Mouse (Mus musculus) adrenal gland, adult 18-20 months (tissue): Measurements from ENCODE around the gene Pla2g4b. TPM values are rescaled to one million over a fixed set of nuclear protein-coding genes. Genes with fewer than 3 reads are reported as not detected.

Experiments used
- DNase-seq, 2 experiments: peaks; one replicate each; pipeline ENCODE4 v3.0.0; 2021 to 2022; ENCODE audit warnings: low spot score in 2 of 2
- microRNA-seq, 2 experiments: library from miRNA; unstranded; fragments of <30 nt; microRNA quantifications; one replicate each; pipeline ENCODE4 v1.2.0; 2021; ENCODE audit warnings: borderline number of aligned reads in 2 of 2
- total RNA-seq, 2 experiments: library from RNA; stranded (reverse); gene quantifications; 1 replicate in 1 of 2; 2 replicates in 1 of 2; pipeline ENCODE4 v1.2.3; 2021

Gene Pla2g4b
- total RNA-seq, 2 experiments from 2014 or later, result 1.9 to 2.4 TPM

DNA sequence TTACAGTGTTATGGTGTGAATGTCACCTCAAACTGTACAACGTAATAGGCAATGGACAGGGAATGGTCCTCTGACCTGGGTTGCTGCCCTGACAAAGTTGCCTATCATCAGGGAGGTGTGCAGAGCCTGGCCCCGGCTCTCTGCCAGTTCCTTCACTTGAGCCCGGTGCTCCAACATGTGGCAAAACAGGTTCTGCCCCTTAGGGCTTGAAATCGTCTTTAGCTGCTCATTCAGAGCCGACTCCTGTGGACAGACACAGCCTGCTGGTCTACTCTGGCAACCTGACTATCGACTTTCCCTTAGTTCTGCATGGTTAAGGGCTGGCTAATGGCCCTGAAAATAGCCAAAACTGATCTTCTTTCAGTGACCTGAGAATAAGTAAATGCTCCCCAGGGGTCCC lies 27.0 kb downstream of the Pla2g4b start:
- no peak for DNase-seq

DNA sequence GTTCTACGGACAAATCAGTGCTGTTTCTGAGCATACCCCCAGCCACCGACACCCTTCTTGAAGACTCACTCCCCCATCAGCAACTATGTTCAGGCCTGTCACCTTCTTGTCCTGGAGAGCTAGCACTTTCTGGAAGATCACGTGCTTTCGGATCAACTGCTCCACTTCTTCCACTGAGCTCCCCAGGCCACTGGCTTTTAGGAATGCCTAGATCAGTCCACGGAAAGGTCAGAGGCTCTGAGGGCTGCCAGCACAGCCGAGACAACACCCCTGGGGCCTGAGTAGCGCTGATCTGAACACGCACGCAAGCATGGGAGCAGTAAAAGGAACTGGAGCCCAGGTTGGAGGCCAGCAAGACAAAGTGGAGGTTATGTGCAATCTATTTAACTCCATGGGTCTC lies 27.4 kb downstream of the Pla2g4b start:
- no peak for DNase-seq

DNA sequence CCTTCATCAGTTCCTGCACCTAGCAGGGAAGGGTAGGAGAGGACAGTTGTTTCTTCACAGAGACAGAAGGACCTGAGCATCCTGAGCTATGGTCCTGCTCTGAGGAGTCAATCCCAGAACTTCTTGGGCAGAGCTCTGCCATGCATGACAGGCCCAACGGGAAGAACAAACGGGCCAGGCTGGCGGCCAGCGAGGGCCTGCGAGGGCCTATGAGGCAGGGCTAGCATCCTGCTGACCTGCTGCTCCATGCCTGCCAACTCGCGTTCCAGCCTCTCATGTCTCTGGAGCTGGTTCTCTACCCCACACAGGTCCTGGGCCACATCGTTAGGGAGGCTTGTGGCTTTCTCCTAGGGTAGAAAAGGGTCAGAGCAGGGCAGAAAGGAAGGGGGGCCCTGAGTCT lies 29.0 kb downstream of the Pla2g4b start:
- DNase-seq, result no peak

DNA sequence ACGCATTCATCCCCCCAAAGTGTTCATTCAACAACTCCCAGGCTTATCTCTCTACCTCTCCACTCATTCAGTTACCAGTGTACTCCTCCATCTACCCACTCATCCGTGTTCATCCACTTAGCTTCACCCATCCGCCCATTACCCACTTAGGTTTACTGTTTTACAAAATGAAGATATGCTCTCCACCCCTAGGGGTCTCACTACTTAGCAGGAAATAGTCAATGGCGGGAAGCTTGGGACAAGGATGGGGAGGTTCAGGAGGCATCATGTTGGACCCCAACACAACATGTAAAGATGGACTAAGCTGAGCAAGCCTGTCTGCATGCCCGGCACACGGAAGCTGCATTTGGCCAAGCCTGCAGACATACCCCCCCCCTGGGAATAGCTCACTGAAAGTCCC lies 31.4 kb downstream of the Pla2g4b start:
- no peak for DNase-seq

DNA sequence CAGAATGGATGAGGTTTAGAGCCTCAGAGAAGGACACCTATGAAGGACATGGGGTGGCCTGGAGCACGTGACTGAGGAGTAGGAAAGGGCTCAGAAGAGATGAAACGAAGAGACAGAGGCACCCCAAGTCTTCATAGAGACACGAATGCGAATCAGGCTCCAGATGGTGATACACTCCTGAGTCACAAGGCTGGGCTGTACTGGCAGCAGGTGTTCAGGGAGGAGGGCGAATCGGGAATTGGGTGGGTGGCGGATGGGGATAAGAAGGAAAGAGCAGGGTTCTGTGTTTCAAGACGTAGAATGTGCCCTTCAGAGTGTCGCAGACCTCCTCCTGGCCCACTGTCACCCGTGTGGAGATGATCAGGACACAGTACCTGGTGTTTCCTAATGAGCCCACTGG lies 32.0 kb downstream of the Pla2g4b start:
- DNase-seq, result no peak

DNA sequence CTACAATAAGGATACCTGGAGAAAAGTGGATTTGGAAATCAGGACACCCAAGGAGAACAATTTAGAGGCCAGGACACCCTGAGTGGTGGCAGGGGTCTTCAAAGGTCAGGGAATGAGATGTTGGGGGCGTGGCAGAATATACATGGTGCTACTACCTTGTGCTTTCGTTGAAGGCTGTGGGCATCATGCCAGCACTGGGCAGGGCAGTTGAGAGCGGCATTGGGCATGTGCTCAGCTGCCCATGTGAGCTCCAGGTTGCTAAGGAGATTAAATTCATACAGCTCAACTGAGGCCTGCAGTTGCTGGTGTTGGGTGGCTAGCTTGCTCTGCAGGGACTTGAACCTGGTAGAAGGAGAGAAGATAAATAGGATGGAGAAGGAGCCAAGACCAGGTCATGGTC lies 33.0 kb downstream of the Pla2g4b start:
- DNase-seq, result no peak

DNA sequence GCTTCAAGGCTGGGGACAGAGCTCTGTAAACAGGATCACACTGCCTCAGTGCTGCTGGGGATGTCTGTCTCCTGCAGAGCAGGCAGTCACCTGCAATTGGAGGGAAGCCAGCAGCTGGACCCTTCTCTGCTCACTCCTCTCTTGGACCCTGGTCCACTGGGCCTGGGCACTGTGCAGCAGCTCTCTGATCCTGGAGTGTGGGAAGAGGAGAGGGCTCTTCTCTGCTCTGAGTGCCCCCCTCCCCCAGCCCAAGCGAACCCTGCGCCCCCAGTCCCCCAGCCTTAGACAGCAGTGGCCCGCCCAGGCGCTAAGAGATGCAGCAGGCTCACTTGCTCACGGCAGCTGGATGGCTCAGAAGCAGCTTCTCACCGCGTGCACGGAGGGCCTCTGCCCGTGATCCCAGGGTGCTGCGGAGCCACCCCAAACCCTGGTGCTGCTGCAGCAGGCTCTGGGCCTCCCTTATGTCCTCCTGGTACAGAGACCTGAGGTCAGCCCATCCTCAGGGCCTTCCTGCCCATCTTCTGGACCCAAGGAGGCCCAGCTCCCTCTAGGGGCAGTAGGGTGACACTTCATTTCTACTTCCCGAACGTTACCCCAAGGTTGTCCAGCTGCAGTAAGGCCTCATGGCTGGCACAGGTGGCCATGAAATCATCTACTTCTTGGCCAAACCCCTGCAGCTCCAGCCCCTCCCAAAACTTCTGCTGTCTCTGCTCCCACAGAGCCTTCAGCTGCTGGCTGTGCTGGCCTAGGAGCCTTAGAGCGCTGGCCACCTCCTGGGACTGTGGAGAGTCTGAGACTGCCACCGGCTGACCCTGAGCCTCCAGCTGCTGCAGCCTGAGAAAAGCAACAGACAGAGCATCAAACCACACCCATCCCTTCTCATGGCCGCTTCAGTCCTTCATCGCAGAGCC lies 35.6 kb downstream of the Pla2g4b start:
- no peak for DNase-seq

DNA sequence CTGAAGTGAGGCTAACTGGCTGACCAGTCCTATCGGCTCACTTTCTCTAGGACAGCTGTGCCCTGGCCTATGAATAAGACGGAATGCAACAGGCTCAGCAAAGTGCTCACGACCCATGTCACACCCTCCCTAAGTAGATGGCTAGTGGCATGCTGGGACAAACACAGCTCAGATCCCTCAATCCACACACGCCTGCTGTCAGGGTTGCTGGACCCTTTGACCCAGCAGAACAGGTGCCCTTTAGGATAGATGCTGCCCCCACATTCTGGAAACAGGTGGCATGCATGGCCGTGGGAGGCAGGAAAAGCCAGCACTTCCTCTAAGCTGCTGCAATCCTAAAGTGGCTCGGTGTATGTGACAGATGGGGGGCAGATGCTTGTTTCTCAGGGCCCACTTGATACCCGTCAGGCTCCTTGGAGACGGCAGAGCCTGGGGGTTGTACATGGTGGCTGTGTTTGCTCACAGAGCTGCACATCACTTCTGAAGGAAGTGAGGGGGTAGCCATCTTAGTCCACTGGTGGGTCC lies 36.3 kb downstream of the Pla2g4b start:
- DNase-seq, result no peak

DNA sequence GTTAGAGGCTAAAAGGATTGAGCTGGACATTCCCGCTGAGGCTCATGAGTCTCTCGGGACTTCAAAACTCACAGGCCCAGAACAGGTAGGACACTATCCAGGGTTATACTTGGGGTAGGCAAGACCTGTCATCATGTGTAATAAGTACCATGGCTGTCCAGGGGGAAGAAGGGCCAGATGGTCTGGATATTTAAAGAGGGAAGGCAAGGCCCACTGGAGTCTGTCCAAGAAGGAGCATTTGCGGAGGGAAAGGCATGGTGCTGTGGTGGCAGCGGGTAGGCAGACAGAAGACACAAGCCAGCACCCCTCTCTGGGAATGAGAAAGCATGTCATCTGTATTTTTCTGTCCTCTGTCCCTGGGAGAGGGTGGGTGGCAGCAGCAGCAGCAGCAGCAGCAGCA lies 40.9 kb downstream of the Pla2g4b start:
- DNase-seq, result no peak

DNA sequence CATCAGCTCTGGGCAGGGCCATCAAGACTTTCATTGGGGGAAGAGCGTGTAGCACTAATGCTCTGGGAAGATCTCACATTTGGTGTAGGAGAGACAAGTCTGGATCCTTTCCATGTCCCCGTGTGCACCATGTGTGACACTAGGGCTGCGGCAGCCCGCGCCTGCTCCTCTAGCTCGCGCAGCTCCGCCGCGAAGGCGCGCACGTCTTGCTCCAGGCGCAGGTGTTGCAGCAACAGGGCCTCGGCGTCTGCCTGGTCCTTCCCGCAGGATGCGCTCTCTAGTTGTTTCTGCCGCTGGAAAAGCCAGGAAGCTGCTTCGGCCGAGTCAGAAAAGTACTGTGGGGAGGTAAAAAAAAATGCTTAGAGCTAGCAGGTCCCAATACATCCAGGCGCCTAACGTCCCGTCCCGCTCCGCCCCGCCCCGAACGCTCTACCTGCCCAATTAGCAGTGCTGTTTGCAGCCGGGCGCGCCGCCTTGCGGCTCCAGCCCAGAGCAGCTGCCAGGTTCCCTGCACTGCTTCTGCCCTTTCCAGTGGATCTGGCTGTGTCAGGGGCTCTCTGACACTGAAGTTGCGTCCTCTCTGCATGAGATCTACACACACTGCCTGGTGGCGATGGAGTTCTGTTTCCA lies 43.0 kb downstream of the Pla2g4b start:
- DNase-seq, result peak; percentile 24 to 46

DNA sequence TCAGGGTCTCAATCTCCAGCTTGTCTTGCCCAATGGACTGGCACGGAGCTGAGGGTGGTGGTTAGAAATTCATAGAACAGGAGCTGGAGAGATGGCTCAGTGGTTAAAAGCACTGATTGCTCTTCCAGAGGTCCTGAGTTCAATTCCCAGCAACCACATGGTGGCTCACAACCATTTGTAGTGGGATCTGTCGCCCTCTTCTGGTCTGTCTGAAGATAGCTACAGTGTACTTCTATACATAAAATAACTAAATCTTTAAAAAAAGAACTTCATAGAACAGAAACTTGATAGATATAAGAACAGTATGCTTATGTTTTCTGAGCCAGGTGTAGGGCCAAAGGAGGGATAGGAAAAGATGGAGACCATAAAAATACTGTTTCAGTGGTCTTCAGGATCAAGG lies 49.2 kb downstream of the Pla2g4b start:
- no peak for DNase-seq

DNA sequence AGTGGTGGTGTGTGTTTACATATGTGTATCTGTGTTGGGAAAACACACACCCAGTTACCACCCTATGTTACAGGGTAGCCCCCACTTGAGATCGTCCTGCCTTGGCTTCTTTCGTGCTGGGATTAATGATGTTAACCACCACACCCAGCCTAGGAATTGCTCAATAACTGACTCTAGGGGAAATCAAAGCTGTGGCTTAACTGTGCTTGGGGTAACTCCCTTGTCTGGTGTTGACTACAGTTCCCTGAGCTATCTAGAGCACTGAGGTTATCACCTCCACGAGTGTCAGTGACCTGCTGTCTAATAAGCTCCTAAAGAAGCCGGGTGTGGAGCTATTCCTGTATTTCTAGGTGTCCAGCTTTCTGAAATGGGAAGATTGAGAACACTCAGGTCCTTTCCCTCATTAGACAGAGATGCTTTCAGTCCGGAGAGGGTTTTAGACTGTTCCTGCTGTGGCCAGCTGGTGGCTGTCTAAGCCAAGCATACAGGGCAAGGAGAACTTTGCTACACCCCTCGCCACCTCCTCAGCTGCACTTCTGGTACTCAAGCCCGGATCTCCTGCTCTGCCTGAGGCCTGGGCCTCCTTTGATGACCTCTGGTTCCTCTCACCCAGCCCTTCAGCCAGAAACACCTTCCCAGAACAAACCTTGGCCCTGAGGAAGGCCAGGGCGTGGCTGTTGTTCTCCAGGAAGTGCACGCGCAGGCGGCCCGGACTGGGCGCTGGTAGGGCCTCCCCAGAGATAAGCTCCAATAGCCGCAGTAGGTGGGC lies 51.6 kb downstream of the Pla2g4b start:
- DNase-seq, result peak; percentile 38 to 44

DNA sequence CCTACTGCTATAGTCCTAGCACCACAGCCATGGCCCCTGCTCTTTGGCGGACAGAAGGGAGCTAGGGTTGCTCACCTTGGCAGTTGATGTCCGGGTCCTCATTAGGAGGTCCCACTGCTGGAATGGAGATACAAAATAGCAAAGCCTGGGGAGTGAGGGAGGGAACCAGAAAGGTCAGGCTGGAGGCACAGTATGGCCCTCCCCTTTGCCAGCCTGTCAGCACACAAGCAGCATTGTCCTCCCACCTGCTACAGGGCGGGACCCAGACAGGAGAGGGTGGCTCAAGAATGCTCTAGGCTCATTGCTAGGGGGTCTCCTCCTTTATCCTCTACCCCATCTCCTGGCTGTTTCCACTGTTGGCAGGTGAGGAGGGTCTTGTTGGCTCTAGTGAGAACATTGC lies 52.8 kb downstream of the Pla2g4b start:
- no peak for DNase-seq

DNA sequence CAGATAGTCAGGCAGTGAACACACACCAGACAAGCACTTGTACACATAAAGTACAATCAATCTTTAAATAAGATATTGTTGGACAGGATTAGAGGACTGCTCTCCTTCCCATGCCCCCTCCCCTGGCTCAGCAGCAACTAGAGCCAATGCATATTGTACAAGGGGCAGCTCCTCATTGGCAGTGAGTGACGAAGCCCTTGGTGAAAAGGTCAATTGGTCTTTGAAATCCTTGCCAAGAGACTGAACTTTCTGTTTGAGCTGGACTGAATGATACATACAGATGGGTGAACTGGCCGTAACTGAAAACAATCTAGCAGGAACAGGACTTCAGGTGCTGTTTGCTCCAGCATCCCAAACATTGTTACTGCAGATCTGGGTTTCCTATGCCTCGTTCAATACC lies 54.2 kb downstream of the Pla2g4b start:
- DNase-seq, result no peak

DNA sequence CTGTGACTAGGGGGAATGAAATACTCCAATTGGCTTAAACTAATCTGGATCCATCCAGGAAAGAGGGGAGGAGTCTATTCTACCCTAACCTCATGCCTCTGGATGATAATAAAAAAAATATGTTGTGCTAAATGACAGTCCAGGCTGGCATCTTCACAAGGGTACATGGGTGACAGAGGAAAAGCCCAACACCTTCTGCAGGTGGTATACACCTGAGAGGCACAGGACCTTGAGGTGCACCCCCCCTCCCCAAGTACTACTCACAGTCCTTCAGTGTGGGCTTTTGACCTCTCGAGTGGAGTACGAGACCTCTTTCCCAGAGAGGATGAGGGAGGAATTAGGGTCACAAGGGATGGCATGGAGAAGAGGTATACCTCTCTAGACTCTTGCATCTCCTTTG lies 54.7 kb downstream of the Pla2g4b start:
- DNase-seq, result no peak

DNA sequence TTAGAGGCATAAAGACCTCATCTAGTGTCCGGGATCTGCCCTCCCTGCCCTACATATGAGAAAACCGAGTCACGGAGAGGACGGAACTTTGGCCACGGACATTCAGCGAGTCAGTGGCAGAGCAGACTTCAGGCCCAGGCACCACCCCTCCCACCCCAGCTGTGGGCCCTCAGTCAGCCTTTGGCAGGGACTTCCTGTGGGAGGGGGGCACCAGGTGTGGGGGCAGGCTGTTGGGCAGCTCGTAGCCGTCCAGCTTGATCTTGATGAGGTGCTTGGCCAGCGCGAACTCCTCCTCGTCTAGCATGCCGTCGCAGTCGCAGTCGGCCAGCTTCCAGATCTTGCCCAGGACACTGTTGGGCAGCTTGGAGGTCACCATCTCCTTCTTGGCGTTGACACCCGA lies 57.8 kb downstream of the Pla2g4b start:
- no peak for DNase-seq

Small RNA genes within 50 kb of the gene (microRNA-seq; reads per million reads assigned to microRNA genes)
- gene Mir7665, result 0 reads per million in 2 experiments

Other genes with a start within 250 kb of the Pla2g4b start
- gene Rpap1, start 245.9 kb upstream of the Pla2g4b start, total RNA-seq, result 10 to 100 TPM; 12.5 to 14.4 TPM
- gene Tyro3, start 235.7 kb upstream of the Pla2g4b start, total RNA-seq, result 1 to 10 TPM; 2.5 to 3.5 TPM
- gene Mga, start 136.2 kb upstream of the Pla2g4b start, total RNA-seq, result 10 to 100 TPM; 38.8 to 45.0 TPM
- 10 to 100 TPM in 1 of 2 experiments, 1 to 10 TPM in 1; 9.4 to 11.7 TPM for gene Mapkbp1, start 60.7 kb upstream of the Pla2g4b start, total RNA-seq
- gene Jmjd7, start 5.9 kb upstream of the Pla2g4b start, total RNA-seq, result 1 to 10 TPM; 5.4 to 6.2 TPM
- gene Gm28042, start 5.9 kb upstream of the Pla2g4b start, total RNA-seq, result 1 to 10 TPM; 1.5 to 1.7 TPM
- gene Ehd4, start 121.2 kb downstream of the Pla2g4b start, total RNA-seq, result 10 to 100 TPM; 34.4 to 39.2 TPM
- under 1 TPM; 0.36 to 0.38 TPM for gene Pla2g4e, start 211.9 kb downstream of the Pla2g4b start, total RNA-seq